19 mouse cellular contexts compared by ENCODE assay signal in genomic region chr19:53479590-53479989, GRCm38 (mm10). TPM values are rescaled to one million over a fixed set of nuclear protein-coding genes. Genes with fewer than 3 reads are reported as not detected.
DNase-seq lines count a peak whose midpoint lies in the region; ATAC-seq lines count a peak whose summit lies in the region.
"Had no signal": no experiment of that assay in that cellular context is flagged by ENCODE, and none has a peak within 500 bp of the region (broad histone marks: within the 10 kb centered on the region; RNA-seq: fewer than 3 reads in every experiment).

No protein-coding gene starts in this region.

- H3K36me3 ChIP-seq in heart, embryonic 16.5 days (ENCODE audit: control insufficient read depth, insufficient read depth): no peaks in the 10 kb centered on the region
- H3K36me3 ChIP-seq in hindbrain, embryonic 16.5 days (ENCODE audit: control insufficient read depth, insufficient read depth, low read length): no peaks in the 10 kb centered on the region
- H3K36me3 ChIP-seq in forebrain, embryonic 16.5 days (ENCODE audit: control insufficient read depth, insufficient read depth): no peaks in the 10 kb centered on the region
- H3K36me3 ChIP-seq: embryonic facial prominence, embryonic 15.5 days; forebrain, embryonic 10.5 days; neural tube, embryonic 13.5 days had no signal

- no peak overlapping the region for H3K4me3 ChIP-seq in heart, embryonic 16.5 days (ENCODE audit: low read length)
- no peak overlapping the region for H3K4me3 ChIP-seq in hindbrain, embryonic 16.5 days (ENCODE audit: low read length)
- H3K4me3 ChIP-seq in forebrain, embryonic 16.5 days (replicated peaks; ENCODE audit: low read length): no peak overlapping the region
- H3K4me3 ChIP-seq: embryonic facial prominence, embryonic 15.5 days; forebrain, embryonic 10.5 days; neural tube, embryonic 13.5 days had no signal

- H3K4me1 ChIP-seq in heart, embryonic 16.5 days (ENCODE audit: control insufficient read depth, insufficient read depth, low read length): peaks cover 17% of the 10 kb centered on the region
- H3K4me1 ChIP-seq in hindbrain, embryonic 16.5 days (ENCODE audit: control insufficient read depth, insufficient read depth, low read depth, low read length): no peaks in the 10 kb centered on the region
- H3K4me1 ChIP-seq in forebrain, embryonic 16.5 days (replicated peaks; ENCODE audit: control insufficient read depth, insufficient read depth, low read length): no peaks in the 10 kb centered on the region
- H3K4me1 ChIP-seq: embryonic facial prominence, embryonic 15.5 days; neural tube, embryonic 13.5 days had no signal

- H3K9ac ChIP-seq in heart, embryonic 16.5 days (ENCODE audit: low read length): no peak overlapping the region
- H3K9ac ChIP-seq in hindbrain, embryonic 16.5 days (ENCODE audit: low read depth, low read length): no peak overlapping the region
- no peak overlapping the region for H3K9ac ChIP-seq in forebrain, embryonic 16.5 days (replicated peaks; ENCODE audit: low read depth, low read length)
- H3K9ac ChIP-seq: embryonic facial prominence, embryonic 15.5 days; neural tube, embryonic 13.5 days had no signal

- intact Hi-C loops in heart, postnatal 25 days (cut with DNase I): no loop called here

- H3K9me3 ChIP-seq in heart, embryonic 16.5 days (replicated peaks; ENCODE audit: control insufficient read depth, low read length): no peaks in the 10 kb centered on the region
- H3K9me3 ChIP-seq in hindbrain, embryonic 16.5 days (ENCODE audit: control insufficient read depth, low read length): no peaks in the 10 kb centered on the region
- no peaks in the 10 kb centered on the region for H3K9me3 ChIP-seq in forebrain, embryonic 16.5 days (ENCODE audit: control insufficient read depth, low read length)
- H3K9me3 ChIP-seq: embryonic facial prominence, embryonic 15.5 days; forebrain, embryonic 10.5 days; neural tube, embryonic 13.5 days had no signal

- H3K4me2 ChIP-seq in heart, embryonic 16.5 days (ENCODE audit: low read depth, low read length): no peak overlapping the region
- H3K4me2 ChIP-seq in hindbrain, embryonic 16.5 days (ENCODE audit: low read length): no peak overlapping the region
- H3K4me2 ChIP-seq in forebrain, embryonic 16.5 days (ENCODE audit: low read length): no peak overlapping the region
- H3K4me2 ChIP-seq: embryonic facial prominence, embryonic 15.5 days; neural tube, embryonic 13.5 days had no signal

- no peak overlapping the region for H3K27ac ChIP-seq in heart, embryonic 16.5 days (ENCODE audit: low read length)
- H3K27ac ChIP-seq in hindbrain, embryonic 16.5 days (ENCODE audit: low read depth, low read length): no peak overlapping the region
- no peak overlapping the region for H3K27ac ChIP-seq in forebrain, embryonic 16.5 days (ENCODE audit: low read length)
- H3K27ac ChIP-seq: embryonic facial prominence, embryonic 15.5 days; forebrain, embryonic 10.5 days; neural tube, embryonic 13.5 days had no signal

- ATAC-seq in heart, embryonic 16.5 days (replicated peaks; ENCODE audit: extremely low read depth, insufficient read depth, low FRiP score): 0 out of 2 replicates have a peak, but pooled peaks have one; percentile 12
- peak; percentile 77 for ATAC-seq in common myeloid progenitor, adult 5-6 weeks (replicated peaks; ENCODE audit: low read depth, poor library complexity, severe bottlenecking)
- ATAC-seq in monocyte, adult 5-6 weeks (replicated peaks; ENCODE audit: insufficient number of reproducible peaks, low FRiP score, low TSS enrichment, poor library complexity, severe bottlenecking): peak; percentile 92
- no peak for ATAC-seq in hindbrain, embryonic 16.5 days
- no peak for ATAC-seq in forebrain, embryonic 16.5 days
- ATAC-seq: midbrain, embryonic 16.5 days; Patski had no signal

- no peak for DNase-seq in heart, postnatal 25 days (ENCODE audit: low spot score)
- DNase-seq in 416B (ENCODE audit: low read depth): peak; percentile 82
- DNase-seq in heart, adult 18-20 months: no peak
- DNase-seq: cerebellum, adult 9-10 months; heart, postnatal 36 days; kidney, adult 8-10 months; kidney, postnatal 25 days; layer of hippocampus, adult 9-11 months; right cerebral cortex, postnatal 25 days had no signal

- WGBS in heart, embryonic 16.5 days: 74% methylated on average over 8 of the region's 8 CpGs
- WGBS in hindbrain, embryonic 16.5 days: 80% methylated on average over 8 of the region's 8 CpGs
- 90% methylated on average over 8 of the region's 8 CpGs for WGBS in forebrain, embryonic 16.5 days

- H3K27me3 ChIP-seq in heart, embryonic 16.5 days (ENCODE audit: control insufficient read depth, insufficient read depth, low read length): no peaks in the 10 kb centered on the region
- no peaks in the 10 kb centered on the region for H3K27me3 ChIP-seq in hindbrain, embryonic 16.5 days (replicated peaks; ENCODE audit: control insufficient read depth, insufficient read depth, low read length)
- no peaks in the 10 kb centered on the region for H3K27me3 ChIP-seq in forebrain, embryonic 16.5 days (replicated peaks; ENCODE audit: control insufficient read depth, insufficient read depth, low read length)
- H3K27me3 ChIP-seq: embryonic facial prominence, embryonic 15.5 days; neural tube, embryonic 13.5 days had no signal

RNA-seq across cellular contexts. Expression of gene Dusp5, which starts 49.3 kb away (rescaled TPM):
- 9.0 and 11.5 TPM in 2 replicates for polyA plus RNA-seq in heart, embryonic 16.5 days (2015; fragmentation: Nextera tagmentation; extraction: Ambion mirVana)
- total RNA-seq in heart, postnatal 25 days (2021): 1 to 10 TPM; 6.2 to 7.6 TPM
- 16.6 and 19.8 TPM in 2 replicates for total RNA-seq in common myeloid progenitor, adult 5-6 weeks (2017)
- total RNA-seq in monocyte, adult 5-6 weeks (2017): 247 to 384 TPM (median 376 TPM) in 3 replicates
- 7.6 and 8.2 TPM in 2 replicates for polyA plus RNA-seq in hindbrain, embryonic 16.5 days (2015; fragmentation: Nextera tagmentation; extraction: Ambion mirVana)
- total RNA-seq in heart, adult 18-20 months (2021): 1 to 10 TPM; 3.3 to 4.2 TPM
- polyA plus RNA-seq in forebrain, embryonic 16.5 days (2015; fragmentation: Nextera tagmentation; extraction: Ambion mirVana): 2.4 and 3.9 TPM in 2 replicates

Comparison
In these comparisons a context has a peak if more than half of its experiments do, and no peak if none do; other contexts are left out.
1. ATAC-seq: peak in heart, embryonic 16.5 days (single experiment), common myeloid progenitor, adult 5-6 weeks (single experiment) and monocyte, adult 5-6 weeks (single experiment); none in hindbrain, embryonic 16.5 days (single experiment) and forebrain, embryonic 16.5 days (single experiment).
2. RNA of gene Dusp5, which starts 49.3 kb away (total RNA-seq): 247 to 384 TPM in monocyte, adult 5-6 weeks; 16.6 to 19.8 TPM in common myeloid progenitor, adult 5-6 weeks, 6.2 to 7.6 TPM in heart, postnatal 25 days and 3.3 to 4.2 TPM in heart, adult 18-20 months; every median in the first group is over 10 times any median in the second.